Mouse (Mus musculus): Measurements from ENCODE around the gene Mreg.

Gene Mreg

DNA sequence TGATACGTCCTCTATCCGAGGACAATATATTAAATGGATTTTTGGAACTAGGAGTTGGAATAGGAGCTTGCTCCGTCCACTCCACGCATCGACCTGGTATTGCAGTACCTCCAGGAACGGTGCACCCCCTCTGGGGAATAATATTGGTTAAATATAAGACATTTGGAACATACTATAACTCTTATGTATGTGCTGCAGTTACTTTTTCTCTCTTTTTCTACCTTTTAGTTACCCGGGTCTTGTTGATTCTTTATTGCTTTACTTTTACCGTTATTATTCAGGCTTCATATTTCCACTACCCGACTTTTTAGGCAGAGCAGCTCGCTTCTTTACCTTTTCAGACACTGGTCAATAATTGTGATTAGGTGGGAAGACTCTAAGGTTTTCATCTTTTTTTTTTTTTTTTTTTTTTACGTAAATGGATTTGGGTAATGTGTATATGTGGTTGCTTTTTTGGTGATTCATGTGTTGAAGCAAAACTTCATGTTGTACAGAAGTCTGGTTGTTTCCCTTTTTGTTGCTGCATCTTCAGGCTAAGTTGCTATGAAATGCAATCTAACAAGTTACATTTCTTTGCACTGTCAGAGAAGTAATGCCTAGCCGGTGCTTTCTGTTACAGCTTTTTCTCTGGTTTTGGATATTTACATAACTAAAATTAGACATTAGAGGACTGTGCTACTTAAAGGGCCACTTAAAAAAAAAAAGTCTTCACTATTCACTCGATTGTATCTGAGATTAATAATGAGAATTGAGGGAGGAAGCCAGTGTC lies 25.1 kb upstream of the Mreg start:
- CTCF ChIA-PET: no interaction called here
- POLR2A ChIA-PET: interaction anchor here (0.6 to 85.2 kb wide), 72 partner anchors 8 to 723 kb away, joined by 3 to 4494 read pairs (median 5); partner anchors contain the start of genes Mreg (in 3 of the 4), Pecr (in 3 of the 4), Tmem169 (in 3 of the 4) and Xrcc5 (in 2 of the 4)

DNA sequence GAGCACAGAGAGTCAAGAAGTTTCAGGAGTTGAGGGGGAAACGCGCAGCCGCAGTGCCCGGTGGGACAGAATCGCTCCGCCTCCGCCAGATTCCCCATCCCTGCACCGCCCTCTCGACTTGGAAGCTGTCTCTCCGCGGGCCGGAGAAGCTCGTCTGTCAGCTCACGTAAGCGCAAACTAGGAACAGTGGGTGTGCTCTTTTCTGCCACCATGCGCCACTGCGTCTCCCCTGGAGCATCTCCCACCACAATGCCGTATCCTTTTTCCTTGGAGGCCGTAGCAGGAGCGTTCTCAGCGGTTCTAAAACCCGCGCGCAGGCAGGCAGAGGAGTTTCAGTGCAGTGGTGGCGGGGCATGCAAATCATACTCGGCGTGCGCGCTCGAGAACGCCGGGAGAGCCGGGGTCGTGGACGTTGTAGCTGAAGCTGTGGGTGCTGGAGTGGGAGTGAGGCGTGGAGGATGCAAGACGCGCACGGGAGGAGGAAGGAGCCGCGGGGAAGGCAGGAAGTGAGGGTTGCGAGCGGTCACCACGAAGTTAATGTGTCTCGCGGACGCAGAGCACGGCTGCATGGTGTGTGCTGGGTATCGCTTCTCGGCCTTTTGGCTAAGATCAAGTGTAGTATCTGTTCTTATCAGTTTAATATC lies 24.4 kb upstream of the Mreg start:
- ChIA-PET CTCF (interaction anchor here in 2 of 4 experiments (0.5 to 1.6 kb wide), 3 partner anchors 9 to 32 kb away, joined by 3 to 4 read pairs (median 3); no protein-coding TSS in a partner anchor), POLR2A (interaction anchor here (0.5 to 85.2 kb wide), 81 partner anchors 8 to 1496 kb away, joined by 3 to 4494 read pairs (median 4); partner anchors contain the start of genes Mreg (in 3 of the 4), Pecr (in 2 of the 4), Tmem169 (in 2 of the 4) and Xrcc5 (in 2 of the 4))

DNA sequence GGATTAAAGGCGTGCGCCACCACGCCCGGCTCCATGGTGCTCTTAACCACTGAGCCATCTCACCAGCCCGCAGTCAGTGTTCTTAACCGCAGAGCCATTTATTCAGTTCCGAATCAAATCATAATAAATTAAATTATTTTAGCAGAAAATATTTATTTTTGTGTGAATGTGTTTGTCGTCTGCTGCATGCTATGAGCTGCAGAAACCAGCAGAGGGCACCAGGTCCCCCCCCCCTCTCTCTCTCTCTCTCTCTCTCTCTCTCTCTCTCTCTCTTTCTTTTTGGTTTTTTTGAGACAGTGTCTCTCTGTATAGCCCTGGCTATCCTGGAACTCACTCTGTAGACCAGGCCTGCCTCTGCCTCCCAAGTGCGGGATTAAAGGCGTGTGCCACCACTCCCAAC lies 20.5 kb upstream of the Mreg start:
- CTCF ChIA-PET: interaction anchor here in 3 of 4 experiments (0.6 to 1.2 kb wide), 6 partner anchors 20 to 1621 kb away, joined by 3 to 4 read pairs (median 4); no protein-coding TSS in a partner anchor
- POLR2A ChIA-PET: interaction anchor here in 3 of 4 experiments (0.6 to 85.2 kb wide), 12 partner anchors 6 to 106 kb away, joined by 3 to 4494 read pairs (median 15); partner anchors contain the start of genes Mreg (in 2 of the 3), Pecr (in 1 of the 3) and Tmem169 (in 1 of the 3)

DNA sequence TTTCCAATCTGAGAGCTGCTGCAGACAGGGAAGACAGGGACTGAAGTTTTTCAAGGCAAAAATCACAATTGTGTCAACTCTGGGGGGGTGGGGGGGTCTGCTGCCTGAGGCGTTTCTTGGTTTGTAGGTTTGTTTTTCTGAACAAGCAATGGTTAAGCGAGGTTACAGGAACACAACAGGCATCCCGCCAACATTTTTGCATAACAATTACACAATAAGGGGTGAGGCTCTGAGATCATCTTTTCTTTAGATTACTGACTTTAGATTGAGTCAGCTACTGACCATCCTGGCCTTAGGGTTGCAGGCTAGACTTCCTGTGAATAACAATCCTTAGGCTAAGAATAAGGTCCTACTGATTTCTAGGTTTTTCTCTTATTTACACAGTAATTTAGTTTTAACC lies 16.9 kb upstream of the Mreg start:
- POLR2A ChIA-PET: interaction anchor here (0.5 to 85.2 kb wide), 48 partner anchors 3 to 1372 kb away, joined by 3 to 4494 read pairs (median 5); partner anchors contain the start of genes Mreg (in 3 of the 4), Xrcc5 (in 2 of the 4), Igfbp2 (in 1 of the 4) and Pecr (in 1 of the 4)
- CTCF ChIA-PET: interaction anchor here in 1 of 4 experiments (0.6 to 0.8 kb wide), 3 partner anchors 9 to 698 kb away, joined by 3 to 7 read pairs (median 4); no protein-coding TSS in a partner anchor

DNA sequence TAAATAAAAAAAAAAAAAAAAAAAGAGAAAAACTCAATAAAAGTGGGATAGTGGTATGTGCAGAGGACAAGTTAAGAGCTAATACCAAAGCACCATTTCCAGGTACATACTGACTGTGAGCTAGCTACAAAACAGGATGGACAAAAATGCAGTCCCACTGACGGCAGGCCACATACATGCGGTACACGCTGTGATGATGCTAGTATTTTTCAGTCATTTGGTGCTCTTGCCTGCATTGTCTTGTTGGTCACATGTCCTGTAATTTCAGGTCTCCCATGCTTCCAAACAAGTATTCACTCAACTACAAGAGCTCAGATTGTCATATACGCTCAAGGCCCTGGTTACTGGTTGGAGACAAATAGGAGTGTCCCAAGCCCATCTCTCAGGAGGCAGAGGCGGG lies 15.4 kb upstream of the Mreg start:
- ChIA-PET CTCF (interaction anchor here in 3 of 4 experiments (0.9 to 1.6 kb wide), 5 partner anchors 8 to 597 kb away, joined by 3 to 4 read pairs (median 3); partner anchors contain the start of gene Igfbp2 (in 1 of the 3)), POLR2A (interaction anchor here (0.5 to 85.2 kb wide), 51 partner anchors 1 to 1867 kb away, joined by 3 to 4494 read pairs (median 10); partner anchors contain the start of genes Mreg (in 4 of the 4), Xrcc5 (in 3 of the 4), Pecr (in 2 of the 4) and Tmem169 (in 2 of the 4))

DNA sequence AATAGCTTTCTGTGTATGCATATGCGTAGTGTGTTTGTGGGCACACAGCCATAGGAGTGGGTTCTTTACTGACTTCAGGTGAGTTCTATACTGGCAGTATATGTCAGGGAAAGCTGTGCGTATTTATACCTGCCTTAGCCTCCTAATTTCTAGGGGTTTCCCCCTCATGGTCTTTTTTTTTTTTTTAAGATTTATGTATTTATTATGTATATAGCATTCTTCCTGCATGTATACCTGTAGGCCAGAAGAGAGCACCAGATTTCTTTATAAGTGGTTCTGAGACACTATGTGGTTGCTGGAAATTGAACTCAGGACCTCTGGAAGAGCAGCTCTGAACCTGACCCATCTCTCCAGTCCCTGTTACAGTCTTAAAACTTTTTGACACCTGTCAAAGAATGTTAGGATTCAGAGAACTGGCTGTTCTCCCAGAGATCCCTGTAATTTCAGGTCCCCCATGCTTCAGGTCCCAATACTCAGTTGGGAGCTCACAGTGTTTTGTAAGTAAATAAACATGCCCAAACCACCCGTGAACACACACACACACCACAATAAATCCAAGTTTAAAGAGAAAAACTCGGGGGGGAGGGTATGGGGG lies 14.9 kb upstream of the Mreg start:
- ChIA-PET POLR2A (interaction anchor here (0.5 to 85.2 kb wide), 108 partner anchors 1 to 1867 kb away, joined by 3 to 4494 read pairs (median 5); partner anchors contain the start of genes Mreg (in 4 of the 4), Pecr (in 3 of the 4), Tmem169 (in 3 of the 4) and Xrcc5 (in 3 of the 4)), CTCF (interaction anchor here in 3 of 4 experiments (0.6 to 1.6 kb wide), 9 partner anchors 8 to 614 kb away, joined by 3 to 7 read pairs (median 3); partner anchors contain the start of genes Igfbp2 (in 1 of the 3) and Mreg (in 1 of the 3))

DNA sequence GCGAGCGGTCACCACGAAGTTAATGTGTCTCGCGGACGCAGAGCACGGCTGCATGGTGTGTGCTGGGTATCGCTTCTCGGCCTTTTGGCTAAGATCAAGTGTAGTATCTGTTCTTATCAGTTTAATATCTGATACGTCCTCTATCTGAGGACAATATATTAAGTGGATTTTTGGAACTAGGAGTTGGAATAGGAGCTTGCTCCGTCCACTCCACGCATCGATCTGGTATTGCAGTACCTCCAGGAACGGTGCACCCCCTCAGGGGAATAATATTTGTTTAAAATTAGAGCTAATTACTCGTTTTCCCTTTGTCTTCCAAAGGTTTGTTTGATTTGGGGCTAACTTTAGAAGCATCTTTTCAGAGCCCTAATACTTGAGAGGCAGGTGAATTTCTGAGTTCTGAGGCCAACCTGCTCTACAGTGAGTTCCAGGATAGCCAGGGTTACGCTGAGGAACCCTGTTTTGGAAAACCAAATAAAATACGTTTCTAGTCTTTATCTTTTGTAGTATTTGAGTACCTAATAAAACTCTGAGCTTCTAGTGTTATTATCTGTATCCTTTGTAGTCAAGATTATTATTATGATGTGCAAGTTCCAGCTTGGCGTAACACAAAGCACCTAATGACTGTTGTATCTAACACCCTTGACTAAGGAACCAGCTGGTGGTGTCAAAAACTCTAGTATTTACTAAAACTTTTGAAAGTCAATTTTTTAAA lies 14.2 kb upstream of the Mreg start:
- CTCF ChIA-PET: interaction anchor here in 3 of 4 experiments (0.6 to 1.6 kb wide), 6 partner anchors 14 to 615 kb away, joined by 3 to 7 read pairs (median 4); partner anchors contain the start of gene Mreg (in 1 of the 3)
- POLR2A ChIA-PET: interaction anchor here (0.5 to 85.2 kb wide), 109 partner anchors 0 to 1636 kb away, joined by 3 to 4494 read pairs (median 5); partner anchors contain the start of genes Mreg (in 4 of the 4), Pecr (in 4 of the 4), Tmem169 (in 4 of the 4) and Xrcc5 (in 3 of the 4)

DNA sequence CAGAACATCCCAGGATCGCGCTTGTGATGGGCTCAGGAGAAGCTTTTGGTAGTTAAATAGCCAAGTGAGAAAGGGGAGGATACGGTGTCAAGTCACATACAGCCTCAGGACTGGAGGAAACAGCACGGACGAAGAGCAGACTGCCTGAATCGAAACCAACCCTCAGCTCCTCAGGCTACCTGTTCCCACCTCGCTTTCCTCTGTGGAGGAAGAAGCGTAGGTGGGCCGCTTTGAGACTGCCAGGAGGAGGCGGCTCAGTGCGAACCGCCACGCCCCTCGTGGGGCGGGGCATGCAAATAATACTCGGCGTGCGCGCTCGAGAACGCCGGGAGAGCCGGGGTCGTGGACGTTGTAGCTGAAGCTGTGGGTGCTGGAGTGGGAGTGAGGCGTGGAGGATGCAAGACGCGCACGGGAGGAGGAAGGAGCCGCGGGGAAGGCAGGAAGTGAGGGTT lies 13.6 kb upstream of the Mreg start:
- CTCF ChIA-PET: interaction anchor here in 3 of 4 experiments (0.7 to 1.6 kb wide), 5 partner anchors 9 to 94 kb away, joined by 3 to 7 read pairs (median 4); partner anchors contain the start of gene Mreg (in 1 of the 3)

DNA sequence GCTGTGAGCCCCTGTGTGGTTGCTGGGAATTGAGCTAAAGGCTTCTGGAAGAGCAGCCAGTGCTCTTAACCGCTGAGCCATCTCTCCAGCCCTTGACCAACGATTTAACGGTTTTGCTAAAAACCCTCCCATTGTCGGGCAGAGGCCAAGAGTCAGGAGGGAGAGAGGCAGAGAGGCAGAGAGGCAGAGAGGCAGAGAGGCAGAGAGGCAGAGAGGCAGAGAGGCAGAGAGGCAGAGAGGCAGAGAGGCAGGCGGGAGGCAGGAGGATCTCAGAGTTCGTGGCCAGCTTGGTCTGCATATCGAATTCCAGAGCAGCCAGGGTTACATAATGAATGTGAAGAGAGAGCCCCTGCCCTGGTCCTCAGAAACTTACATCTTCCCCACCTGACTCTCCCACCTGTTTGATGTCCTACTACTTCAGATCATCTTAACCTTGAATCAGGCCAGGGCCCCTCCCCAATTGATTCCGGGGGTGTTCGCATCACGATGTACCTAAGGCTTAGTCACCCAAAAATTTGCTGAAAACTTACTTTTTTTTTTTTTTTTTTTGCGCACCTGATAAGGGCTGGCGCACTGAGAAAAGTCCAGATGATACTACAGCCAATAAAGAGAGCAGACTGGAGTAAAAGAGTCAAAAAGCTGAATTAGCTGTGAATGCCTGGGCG lies 13.1 kb upstream of the Mreg start:
- ChIA-PET CTCF (interaction anchor here in 3 of 4 experiments (0.7 to 1.6 kb wide), 5 partner anchors 8 to 94 kb away, joined by 3 to 7 read pairs (median 4); partner anchors contain the start of gene Mreg (in 1 of the 3)), POLR2A (interaction anchor here (0.6 to 85.2 kb wide), 74 partner anchors 1 to 1635 kb away, joined by 3 to 4494 read pairs (median 6); partner anchors contain the start of genes Mreg (in 4 of the 4), Pecr (in 3 of the 4), Tmem169 (in 3 of the 4) and Xrcc5 (in 3 of the 4))

More for the DNA sequence above, 13.6 kb upstream of the Mreg start:
- POLR2A ChIA-PET: interaction anchor here (0.6 to 85.2 kb wide), 84 partner anchors 0 to 1635 kb away, joined by 3 to 4494 read pairs (median 5); partner anchors contain the start of genes Mreg (in 4 of the 4), Pecr (in 4 of the 4), Tmem169 (in 4 of the 4) and Xrcc5 (in 3 of the 4)

DNA sequence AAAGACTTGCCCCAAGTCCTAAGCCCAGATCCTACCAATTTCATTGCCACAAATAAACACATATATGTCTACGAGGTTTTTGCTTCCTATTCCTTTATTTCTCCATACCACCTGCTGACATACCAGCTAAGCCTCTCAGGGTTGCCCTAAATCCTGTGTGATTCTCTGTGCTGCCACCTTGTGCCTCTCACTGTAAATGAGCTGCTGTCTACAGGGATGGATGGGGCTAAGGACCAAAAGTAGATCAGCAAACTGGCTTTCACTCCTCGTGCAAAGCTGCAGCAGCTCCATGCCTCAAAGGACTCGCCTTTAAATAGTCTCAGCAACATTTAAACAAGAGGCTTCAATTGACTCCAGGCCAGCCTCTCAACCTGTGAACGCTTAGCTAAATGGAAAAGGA lies 7.9 kb upstream of the Mreg start:
- CTCF ChIA-PET: interaction anchor here (0.6 to 2.0 kb wide), 21 partner anchors 8 to 950 kb away, joined by 3 to 21 read pairs (median 4); partner anchors contain the start of gene Mreg (in 1 of the 4)
- POLR2A ChIA-PET: interaction anchor here (0.6 to 85.2 kb wide), 31 partner anchors 6 to 801 kb away, joined by 3 to 4494 read pairs (median 5); partner anchors contain the start of genes Mreg (in 2 of the 4), Smarcal1 (in 1 of the 4) and Xrcc5 (in 1 of the 4)

DNA sequence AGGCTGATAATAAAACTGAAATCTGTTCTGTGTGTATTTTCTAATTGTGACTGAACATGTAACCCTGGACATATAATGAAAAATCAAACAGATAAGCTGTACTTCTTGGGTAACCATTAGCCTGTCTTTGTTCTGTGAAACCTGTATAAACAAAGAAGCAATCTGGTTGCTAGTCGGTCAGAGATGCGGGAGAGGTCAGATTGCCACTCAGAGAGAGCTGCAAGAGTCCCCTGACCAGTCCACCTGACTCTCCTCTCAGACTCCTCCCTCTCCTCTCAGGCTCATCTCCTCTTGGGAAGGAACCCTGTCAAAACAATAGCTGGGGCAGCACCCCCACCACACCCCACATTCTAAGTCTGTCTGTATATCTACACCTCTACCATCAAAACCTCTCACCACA lies 7.0 kb upstream of the Mreg start:
- POLR2A ChIA-PET: interaction anchor here in 3 of 4 experiments (0.6 to 85.2 kb wide), 22 partner anchors 7 to 640 kb away, joined by 3 to 4494 read pairs (median 6); partner anchors contain the start of genes Mreg (in 2 of the 3), Pecr (in 1 of the 3), Tmem169 (in 1 of the 3) and Xrcc5 (in 1 of the 3)
- CTCF ChIA-PET: interaction anchor here in 2 of 4 experiments (0.7 to 2.0 kb wide), 4 partner anchors 8 to 61 kb away, joined by 3 to 21 read pairs (median 4); no protein-coding TSS in a partner anchor

DNA sequence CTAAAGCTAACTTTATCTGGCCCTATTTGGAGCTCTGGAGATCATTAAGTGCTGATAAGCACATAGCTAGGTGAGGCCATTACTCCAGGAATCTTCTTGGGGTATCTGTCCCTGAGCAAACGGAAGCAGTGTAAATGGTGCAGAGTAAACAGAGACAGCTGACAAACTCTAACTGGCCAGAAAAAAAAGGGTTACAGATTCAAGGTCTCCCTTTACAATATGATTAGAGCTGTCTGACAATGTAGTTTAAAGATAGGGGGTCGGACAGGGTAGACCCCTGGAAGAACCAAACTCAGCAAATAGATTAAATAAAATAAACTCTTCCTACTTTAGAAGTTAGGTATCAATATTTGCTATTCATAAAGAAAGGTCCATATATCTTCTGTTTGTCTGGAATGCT lies 6.5 kb upstream of the Mreg start:
- ChIA-PET POLR2A (interaction anchor here in 3 of 4 experiments (0.6 to 85.2 kb wide), 17 partner anchors 8 to 641 kb away, joined by 3 to 4494 read pairs (median 31); partner anchors contain the start of genes Mreg (in 2 of the 3), Pecr (in 1 of the 3) and Tmem169 (in 1 of the 3)), CTCF (interaction anchor here in 1 of 4 experiments (0.7 to 1.5 kb wide), 2 partner anchors 9 to 60 kb away, joined by 3 to 4 read pairs; no protein-coding TSS in a partner anchor)

DNA sequence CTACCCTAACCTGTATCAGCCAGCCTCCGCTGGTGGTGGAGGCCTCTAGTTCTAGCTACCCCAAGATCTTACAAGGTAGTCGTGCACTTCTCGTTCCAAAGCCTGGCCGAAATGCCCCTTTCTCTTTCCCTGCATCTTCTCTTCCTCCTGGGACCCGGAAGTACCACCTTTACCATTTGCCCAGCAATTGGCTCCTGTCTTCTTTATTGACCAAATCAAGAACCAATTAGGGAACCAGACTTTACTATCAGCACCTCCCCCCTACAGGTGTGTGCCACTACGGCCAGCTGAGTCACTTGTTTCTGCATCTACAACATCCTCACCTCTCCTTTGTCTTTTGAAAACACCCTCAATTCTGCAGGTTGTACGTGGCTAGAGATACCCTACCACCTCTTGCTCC lies 4.7 kb upstream of the Mreg start:
- ChIA-PET POLR2A (interaction anchor here (0.6 to 85.2 kb wide), 22 partner anchors 8 to 608 kb away, joined by 3 to 4494 read pairs (median 8); partner anchors contain the start of genes Igfbp2 (in 1 of the 4) and Mreg (in 1 of the 4)), CTCF (interaction anchor here in 2 of 4 experiments (0.5 to 1.4 kb wide), 3 partner anchors 9 to 64 kb away, joined by 3 read pairs; no protein-coding TSS in a partner anchor)

DNA sequence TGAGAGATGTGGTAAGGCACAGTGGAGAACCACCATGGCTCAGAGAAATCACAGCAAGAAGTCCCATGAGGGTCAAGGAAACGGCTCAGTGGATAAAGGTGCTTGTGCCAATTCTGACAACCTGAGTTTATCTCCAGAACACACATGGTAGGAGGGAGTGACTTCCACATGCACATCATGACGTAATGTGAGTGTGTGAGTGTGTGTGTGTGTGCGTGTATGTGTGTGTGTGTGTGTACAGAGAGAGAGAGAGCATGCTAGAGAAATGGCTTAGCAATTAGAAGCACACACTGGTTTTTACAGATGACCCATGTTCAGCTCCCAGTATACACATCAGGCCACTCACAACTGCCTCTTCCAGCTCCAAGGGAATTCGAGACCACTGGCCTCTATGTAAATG lies 3.1 kb upstream of the Mreg start:
- ChIA-PET POLR2A (interaction anchor here (0.6 to 85.2 kb wide), 18 partner anchors 10 to 565 kb away, joined by 3 to 4494 read pairs (median 18); partner anchors contain the start of genes Mreg (in 1 of the 4), Pecr (in 1 of the 4) and Tmem169 (in 1 of the 4)), CTCF (no interaction called here)

DNA sequence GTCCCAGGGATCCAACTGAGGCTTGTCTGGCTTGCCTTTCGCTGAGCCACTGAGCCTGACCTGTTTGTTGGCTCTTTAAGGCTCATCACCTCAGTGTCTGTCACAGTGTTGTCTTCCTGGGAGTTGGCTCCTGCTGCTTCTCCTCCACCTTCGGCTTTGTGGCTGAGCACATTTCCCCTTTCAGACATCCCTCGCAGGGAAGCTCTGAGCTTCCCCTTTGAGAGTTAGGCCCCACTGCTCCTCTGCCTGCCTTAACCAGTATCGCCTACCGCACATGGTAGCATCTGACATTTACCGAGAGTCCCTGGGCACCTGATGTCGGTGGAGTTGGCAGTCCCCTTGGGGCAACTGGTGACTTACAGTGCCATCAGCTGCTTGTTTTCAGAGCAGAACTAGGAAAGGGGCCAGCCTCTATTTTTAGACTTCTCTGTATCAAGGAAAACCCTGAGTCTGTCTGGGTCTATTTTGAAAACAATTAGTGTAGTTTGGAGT lies 2.4 kb upstream of the Mreg start:
- POLR2A ChIA-PET: interaction anchor here (0.5 to 85.2 kb wide), 27 partner anchors 9 to 576 kb away, joined by 3 to 4494 read pairs (median 8); partner anchors contain the start of genes Mreg (in 1 of the 4) and Xrcc5 (in 1 of the 4)

More for the DNA sequence above, 2.4 kb upstream of the Mreg start:
- CTCF ChIA-PET: no interaction called here

Data from embryonic stem cell, embryonic (primary cell).